Mouse (Mus musculus) MEL (cell line): ENCODE results near the gene Hoxb5.

Experiments used
- CHD1 ChIP-seq: IDR thresholded peaks from 2 replicates; pipeline ENCODE4 v1.6.1; 2012; ENCODE audit warnings: low read depth, mild to moderate bottlenecking, inconsistent platforms, low read length, improper control_type of control experiment
- CTCF ChIP-seq, 3 experiments: IDR thresholded peaks in 2 of 3; conservative IDR thresholded peaks in 1 of 3; 2 replicates each; pipeline ENCODE4 v1.5.1; 2011 to 2012; ENCODE audit warnings: low read length in 3 of 3, low read depth in 2 of 3, mild to moderate bottlenecking in 2 of 3, improper control_type of control experiment in 1 of 3, inconsistent platforms in 1 of 3, mixed read lengths in 1 of 3, moderate library complexity in 1 of 3; ENCODE audit not compliant: control insufficient read depth in 1 of 3, insufficient read depth in 1 of 3, poor library complexity in 1 of 3, severe bottlenecking in 1 of 3
- POLR2A ChIP-seq, 2 experiments: IDR thresholded peaks; 2 replicates each; pipeline ENCODE4 v1.6.1; 2011 to 2012; ENCODE audit warnings: low read length in 2 of 2, mild to moderate bottlenecking in 2 of 2, control low read depth in 1 of 2, improper control_type of control experiment in 1 of 2, low read depth in 1 of 2, moderate library complexity in 1 of 2; ENCODE audit not compliant: control insufficient read depth in 1 of 2, insufficient read depth in 1 of 2, poor library complexity in 1 of 2
- TAL1 ChIP-seq: IDR thresholded peaks from 2 replicates; pipeline ENCODE4 v1.6.1; 2012; ENCODE audit warnings: mild to moderate bottlenecking, inconsistent platforms, low read length, moderate library complexity, mixed read lengths
- TCF12 ChIP-seq: IDR thresholded peaks from 2 replicates; pipeline ENCODE4 v1.6.1; 2014; ENCODE audit warnings: low read depth, mild to moderate bottlenecking, inconsistent platforms, low read length, improper control_type of control experiment, moderate library complexity

DNA sequence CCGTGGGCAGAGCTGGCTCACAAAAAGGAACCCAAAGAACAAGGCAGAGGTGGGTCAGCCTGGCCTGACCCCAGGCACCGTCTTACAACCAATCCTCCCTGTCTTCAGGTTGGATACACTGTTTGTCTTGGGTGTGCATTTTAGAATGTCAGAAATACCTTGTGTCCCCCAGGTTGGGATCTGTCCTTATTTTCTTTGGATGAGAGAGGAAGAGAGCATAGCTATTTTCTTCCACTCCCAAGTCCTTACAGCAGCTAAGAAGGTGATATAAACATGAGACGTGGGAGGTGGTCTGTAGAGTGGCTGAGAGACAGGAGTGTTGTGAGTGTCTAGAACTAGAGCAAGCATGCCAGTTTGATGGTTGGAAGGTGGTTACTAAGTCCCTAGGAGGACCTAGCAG, 5.7 kb upstream of the Hoxb5 start:
- TF ChIP-seq TCF12 = no peak
- no peak for TF ChIP-seq CTCF (IDR thresholded peaks at IDR 0.05 in 2 of 3, conservative IDR thresholded peaks at IDR 0.05 in 1 of 3; ENCODE audit: control insufficient read depth in 1 of 3, insufficient read depth in 1 of 3, low read depth in 2 of 3, low read length in 3 of 3, poor library complexity in 1 of 3, severe bottlenecking in 1 of 3)
- no peak for TF ChIP-seq TAL1
- TF ChIP-seq CHD1 = no peak
- TF ChIP-seq POLR2A (IDR thresholded peaks at IDR 0.05; ENCODE audit: control insufficient read depth in 1 of 2, insufficient read depth in 1 of 2, low read depth in 1 of 2, low read length in 2 of 2, poor library complexity in 1 of 2) = no peak
